Mouse (Mus musculus) v-Abl transformed pro-B cells (cell line): ENCODE results near the gene Agbl2.

Source experiments
- in situ Hi-C, 2 experiments: fragments of 400-800 bp; cut with MboI; formaldehyde crosslinking; loops; one replicate each; pipeline ENCODE4 v1.15.1; 2025; ENCODE audit not compliant: unreplicated experiment in 2 of 2

The Agbl2 gene

GRCm38 (mm10) chr2:90864184-90864583, 81.7 kb downstream of the Agbl2 start:
- in situ Hi-C loops = loop anchor here (5.0 to 25.0 kb wide), 4 partner anchors 193 to 623 kb away; no protein-coding TSS in a partner anchor

- in situ Hi-C loops = loop anchor here (5.0 to 25.0 kb wide), 5 partner anchors 196 to 621 kb away; no protein-coding TSS in a partner anchor
Observed at GRCm38 (mm10) chr2:90866524-90866923, 84.0 kb downstream of the Agbl2 start.

- in situ Hi-C loops = loop anchor here in 1 of 2 experiments (25.0 kb wide), 1 partner anchor 617 kb away; no protein-coding TSS in a partner anchor
Observed at GRCm38 (mm10) chr2:90870136-90870601, 87.6 kb downstream of the Agbl2 start.

DNA sequence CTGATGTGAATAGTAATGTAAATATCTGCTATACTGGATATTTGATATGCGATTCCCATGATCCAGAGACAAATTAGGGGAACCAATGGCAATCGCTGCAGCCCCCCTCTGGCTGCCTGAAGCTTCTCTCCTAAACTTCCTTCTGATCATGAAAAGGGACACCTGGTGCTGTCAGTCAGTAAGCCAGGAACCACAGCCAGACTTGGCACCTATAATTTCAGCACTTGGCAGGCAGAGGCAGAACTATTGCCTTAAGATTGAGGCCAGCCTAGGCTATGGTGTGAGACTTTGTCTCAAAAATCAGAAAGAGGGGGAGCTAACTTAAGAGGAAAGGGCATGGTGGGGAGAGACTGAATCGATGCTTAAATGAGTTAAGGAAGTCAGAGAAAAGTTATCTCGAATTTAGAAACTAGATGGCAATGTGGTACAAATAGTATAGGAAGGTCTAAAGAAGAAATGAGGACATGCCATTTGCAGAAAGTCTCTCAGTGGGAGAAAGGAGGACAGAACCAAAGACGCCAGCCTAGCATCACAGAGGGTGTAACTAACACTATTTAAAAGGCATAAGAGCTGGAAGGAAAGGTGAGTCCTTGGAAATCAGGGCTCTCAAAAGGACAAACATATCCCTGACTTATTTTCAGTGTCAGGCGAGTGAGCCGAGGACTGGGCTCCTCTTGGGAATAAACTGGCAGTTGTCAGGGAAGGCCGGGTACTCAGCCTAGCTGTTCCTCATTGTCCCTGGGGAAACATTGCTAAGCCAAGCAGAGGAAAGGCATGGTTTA, 88.8 kb downstream of the Agbl2 start:
- in situ Hi-C loops = loop anchor here in 1 of 2 experiments (25.0 kb wide), 1 partner anchor 616 kb away; no protein-coding TSS in a partner anchor

- in situ Hi-C loops = loop anchor here in 1 of 2 experiments (25.0 kb wide), 1 partner anchor 613 kb away; no protein-coding TSS in a partner anchor
Observed at GRCm38 (mm10) chr2:90874025-90874424, 91.5 kb downstream of the Agbl2 start.

GRCm38 (mm10) chr2:90875239-90875638, 92.7 kb downstream of the Agbl2 start:
- in situ Hi-C loops = no loop called here

- in situ Hi-C loops = no loop called here
Observed at GRCm38 (mm10) chr2:90877584-90878259, 95.2 kb downstream of the Agbl2 start.

- in situ Hi-C loops = no loop called here
Observed at GRCm38 (mm10) chr2:90879419-90879818, 96.9 kb downstream of the Agbl2 start.

DNA sequence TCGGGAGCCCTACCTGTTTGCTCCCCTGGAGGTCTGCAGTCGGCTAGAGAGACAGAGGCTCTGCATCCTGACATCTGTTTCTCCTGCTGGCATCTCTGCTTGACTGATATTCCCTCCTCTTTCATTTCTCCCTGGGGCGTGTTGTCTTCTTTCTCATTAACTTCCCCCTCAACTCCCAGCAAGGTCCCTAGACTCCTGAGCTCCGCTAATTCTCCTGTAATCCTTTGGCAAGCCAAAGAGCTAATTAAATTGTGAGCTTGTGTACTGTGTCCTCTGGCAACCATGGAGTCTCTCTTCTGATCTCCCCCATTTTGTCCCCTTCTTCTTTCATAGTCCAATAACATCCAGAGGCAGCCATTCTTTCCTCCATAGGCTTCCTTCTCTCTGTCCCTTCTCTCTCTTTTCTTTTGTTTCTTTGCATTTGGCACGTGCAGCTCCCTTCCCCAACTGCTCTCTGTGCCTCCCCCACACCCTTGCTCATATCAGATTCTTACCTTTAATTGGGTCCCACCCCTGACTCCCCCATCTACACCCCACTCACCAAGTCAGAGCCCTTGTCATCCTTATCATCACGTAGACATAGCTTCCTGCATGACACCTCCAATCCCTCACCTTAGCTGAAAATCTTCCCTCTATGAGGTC, 97.7 kb downstream of the Agbl2 start:
- in situ Hi-C loops = no loop called here

- in situ Hi-C loops = no loop called here
Observed at GRCm38 (mm10) chr2:90881824-90882223, 99.3 kb downstream of the Agbl2 start.
